Mouse (Mus musculus) kidney, adult 8-10 months (tissue): ENCODE data around the gene B3gnt9.
"Not testable (repeated sequence)": the region's sequence is repeated elsewhere in the genome, so short reads cannot be mapped to it uniquely, and the experiment has no call there.

ENCODE experiments used
- DNase-seq, 2 experiments: peaks; one replicate each; pipeline ENCODE4 v3.0.0; 2022

B3gnt9 gene

DNA sequence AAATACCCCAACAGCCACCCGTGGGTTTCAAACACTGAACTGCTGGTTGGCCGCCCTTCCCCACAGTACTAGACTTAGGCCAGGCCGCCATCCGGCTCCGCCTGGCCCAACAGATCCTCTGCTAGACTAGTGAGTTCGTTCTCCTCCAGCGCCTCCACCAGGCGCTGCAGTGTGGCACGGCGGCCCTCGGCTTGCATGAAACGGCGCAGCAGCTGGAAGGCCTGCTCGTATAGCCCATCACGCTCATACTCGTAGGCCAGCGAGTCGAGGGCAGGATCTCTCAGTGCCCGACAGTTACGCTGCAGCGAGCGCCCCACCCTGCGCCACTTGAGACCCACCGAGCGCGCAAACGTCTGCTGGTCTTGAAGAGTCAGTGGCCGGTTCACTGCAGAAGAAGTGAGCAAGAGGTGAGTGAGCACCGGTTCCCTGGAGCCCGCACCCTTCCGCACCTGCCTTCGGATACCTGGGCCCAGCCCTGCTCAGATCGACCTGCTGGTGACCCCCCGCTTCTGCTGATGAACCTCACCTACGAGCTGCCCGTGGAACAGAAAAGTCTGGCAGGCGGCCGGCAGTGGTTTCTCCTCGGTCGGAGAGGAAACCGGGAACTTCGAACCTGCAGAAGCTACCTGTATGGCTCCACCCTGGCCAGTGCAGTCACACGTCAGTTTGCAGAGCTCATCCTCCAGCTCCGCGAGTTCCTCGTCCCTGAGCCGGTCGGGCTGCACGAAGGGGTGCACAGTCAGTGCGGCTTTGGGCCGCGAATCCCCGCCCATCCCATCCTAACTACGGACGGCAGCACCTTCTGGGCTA is 4.2 kb upstream of the B3gnt9 start:
- DNase-seq, result no peak

- no peak for DNase-seq
These were observed 2.6 kb upstream of the B3gnt9 start for GRCm38 (mm10) chr8:105257318-105258114.

DNA sequence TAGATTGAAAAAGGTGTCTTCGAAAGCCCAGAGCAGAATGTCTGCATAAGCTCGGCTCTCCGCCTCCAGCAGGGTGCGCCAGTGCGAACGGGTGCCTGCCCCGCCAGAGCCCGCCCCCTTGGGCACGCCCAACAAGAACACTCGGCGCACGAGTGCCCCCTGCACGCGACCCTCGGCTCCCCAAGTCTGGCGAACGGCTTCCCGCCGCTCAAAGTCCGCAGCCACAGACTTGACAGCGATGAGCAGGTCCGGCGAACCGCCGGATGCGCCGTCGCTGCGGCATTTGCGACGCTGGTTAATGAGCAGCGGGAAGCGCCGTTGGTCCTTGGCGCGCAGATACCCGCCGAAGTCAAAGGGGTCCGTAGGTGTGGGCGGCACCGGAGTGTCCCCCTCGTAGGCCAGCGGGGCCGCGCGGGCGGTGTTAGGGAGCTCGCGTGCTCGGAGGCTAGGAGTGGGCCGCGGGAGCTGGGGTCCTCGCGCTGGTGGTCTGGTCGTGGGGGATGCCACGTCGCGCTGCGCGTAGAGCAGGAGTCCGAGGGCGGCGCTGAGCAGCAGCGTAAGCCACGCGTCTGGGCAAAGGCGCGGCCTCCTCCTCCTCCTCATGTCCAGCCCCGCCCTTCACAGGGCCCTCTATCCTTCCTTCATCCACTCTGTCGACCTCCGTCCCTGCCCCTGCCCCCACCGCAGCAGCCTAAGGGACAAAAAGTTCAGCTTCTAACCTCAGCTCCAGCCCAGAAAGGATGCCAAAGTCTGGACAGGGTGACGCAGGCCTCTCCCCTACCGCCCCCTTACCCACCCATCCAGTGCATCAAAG is 594 bp downstream of the B3gnt9 start:
- DNase-seq, result peak; percentile 74 to 87

DNA sequence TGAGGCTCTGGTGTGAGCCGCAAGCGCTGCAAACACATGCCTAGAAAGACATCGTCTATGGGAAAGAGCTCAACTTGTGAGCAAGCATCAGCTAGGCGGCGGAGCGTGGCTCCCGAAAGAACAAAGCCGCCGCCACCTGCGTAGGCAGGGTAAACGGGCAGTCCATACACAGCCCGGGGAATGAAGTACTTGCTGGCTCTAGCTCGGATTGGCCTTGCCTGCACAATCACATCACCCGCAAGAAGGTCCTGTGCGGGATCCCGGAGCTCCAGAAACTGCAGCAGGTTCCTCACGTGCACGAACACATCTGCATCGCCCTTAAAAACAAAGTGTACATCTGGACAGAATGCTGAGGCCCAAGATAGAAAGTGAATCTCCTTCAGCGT is 1.2 kb downstream of the B3gnt9 start:
- no peak for DNase-seq

DNA sequence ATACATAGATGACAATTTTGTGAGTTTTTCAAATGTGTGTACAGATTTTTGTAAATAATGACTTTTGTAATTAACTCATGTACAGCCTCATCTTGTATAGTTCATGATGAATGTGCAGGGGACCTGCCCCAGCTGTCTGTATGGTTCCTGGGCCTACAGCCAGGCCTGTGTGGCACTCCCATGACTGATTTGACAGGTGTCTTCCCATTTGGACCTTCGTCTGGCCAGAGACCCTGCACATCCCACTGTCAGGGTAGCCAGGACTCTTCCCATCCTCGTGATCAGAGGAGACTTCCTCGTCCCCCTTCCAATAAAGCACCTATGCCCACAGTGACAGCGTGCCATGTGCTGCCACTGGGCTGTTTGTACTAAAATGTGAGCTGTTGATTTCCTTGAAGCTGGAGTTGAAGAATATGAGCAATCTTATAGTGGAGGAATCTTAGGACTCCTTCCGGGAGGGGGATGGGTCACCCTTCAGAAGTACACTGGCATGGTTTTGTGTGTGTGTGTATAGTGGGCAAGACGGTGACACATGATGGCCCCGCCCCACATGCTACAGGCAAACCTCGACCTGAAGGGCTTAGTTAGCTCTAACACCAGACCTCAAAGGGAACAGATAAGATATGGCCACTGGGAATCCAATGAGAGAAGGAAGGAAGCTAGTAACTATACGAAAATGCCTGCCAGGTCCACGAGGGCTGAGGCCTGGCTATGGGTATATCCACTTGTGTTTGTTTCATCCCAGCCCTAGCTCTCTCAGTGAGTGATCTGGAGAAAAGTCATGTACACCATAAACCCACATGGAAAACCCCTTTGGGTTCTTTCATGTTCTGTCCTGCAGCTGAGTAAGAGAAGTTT is 2.0 kb downstream of the B3gnt9 start:
- no peak for DNase-seq

- DNase-seq, result no peak
These were observed 3.0 kb downstream of the B3gnt9 start for GRCm38 (mm10) chr8:105251954-105252353.

- DNase-seq, result no peak
These were observed 13.9 kb downstream of the B3gnt9 start for GRCm38 (mm10) chr8:105241016-105241415.

DNA sequence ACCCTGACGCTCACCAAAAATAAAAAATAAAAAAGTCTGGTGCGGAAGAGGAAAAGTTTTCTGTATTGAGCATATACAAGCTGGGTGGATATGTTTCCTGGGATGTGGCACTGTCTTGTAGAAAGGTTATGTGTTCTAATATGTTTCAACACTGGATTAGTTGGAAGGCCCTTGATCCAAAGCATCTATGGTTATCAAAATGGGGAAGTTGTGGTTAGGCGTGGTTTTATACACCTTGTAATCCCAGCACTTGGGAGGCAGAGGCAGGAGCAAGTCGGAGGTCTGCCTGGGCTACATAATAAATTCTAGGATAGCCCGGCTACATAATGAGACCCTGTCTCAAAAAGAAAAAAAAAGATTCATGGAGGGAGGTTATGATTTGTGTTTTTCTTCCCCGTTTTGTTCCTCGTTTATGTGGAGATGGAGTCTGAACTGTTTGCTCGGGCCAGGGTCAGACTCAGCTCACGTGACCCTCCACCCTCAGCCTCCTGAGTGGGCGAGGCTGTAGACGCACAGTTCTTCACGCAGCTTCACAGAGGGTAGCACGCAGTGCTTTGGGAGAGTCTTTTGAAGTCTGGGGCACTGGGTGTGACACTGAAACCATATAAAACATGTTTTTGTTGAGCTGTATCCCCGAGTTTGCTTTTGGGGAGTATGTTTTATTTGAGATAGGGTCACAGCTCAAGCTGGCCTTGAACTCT is 17.4 kb downstream of the B3gnt9 start:
- no peak for DNase-seq

GRCm38 (mm10) chr8:105235206-105235605 is 19.7 kb downstream of the B3gnt9 start:
- peak; percentile 27 to 32 for DNase-seq

DNA sequence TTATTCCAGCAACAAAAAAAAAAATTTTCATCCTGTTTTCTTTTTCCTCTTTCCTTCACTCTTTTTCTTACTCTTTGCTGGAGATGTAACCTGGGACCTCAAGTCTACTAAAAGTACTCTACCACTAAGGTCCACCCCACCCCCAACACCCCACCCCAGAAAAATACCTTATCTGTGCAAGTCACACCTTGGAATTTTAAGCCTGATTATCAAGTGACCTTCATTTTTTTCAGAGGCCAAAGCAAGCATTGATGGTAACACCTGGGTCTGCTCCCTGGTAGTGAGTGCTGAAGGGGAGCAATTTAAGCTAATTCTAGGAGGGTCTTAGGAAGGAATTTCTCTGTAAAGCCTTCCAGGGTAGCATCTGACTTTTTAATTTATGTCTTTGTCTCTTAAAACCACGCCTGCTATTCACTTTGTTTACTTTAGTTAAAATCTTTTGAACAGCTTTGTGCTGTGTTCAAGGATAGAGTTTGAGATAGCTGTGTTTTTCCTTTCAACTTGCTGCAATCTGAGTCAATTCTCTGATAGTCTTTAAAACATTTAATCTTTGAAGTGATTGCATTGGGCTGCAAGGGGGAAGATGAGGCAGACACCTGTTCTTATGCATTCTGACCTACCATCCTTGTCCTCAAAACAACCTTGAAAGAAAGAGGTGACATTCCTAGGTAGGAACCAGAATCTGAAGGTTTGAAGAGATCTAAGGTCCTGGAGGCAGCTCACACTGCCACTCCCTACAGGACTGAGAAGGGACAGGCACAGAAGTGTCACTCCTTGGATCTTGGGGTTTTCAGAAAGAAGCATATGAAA is 21.6 kb downstream of the B3gnt9 start:
- no peak for DNase-seq

DNA sequence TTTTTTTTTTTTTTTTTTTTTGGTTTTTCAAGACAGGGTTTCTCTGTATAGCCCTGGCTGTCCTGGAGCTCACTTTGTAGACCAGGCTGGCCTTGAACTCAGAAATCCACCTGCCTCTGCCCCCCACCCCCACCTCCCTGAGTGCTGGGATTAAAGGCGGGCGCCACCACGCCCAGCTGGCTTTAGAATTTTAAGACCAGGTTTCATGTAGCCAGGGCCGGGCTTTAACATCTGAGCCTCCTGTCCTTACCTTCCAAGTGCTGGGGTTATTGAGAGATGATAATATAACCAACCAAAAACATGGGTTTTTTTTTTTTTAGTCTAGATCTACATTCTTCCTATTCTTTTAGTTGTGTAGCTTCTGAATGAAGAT is 22.6 kb downstream of the B3gnt9 start:
- not testable (repeated sequence) for DNase-seq

- DNase-seq, result no peak
These were observed 23.2 kb downstream of the B3gnt9 start for GRCm38 (mm10) chr8:105231503-105232320.

DNA sequence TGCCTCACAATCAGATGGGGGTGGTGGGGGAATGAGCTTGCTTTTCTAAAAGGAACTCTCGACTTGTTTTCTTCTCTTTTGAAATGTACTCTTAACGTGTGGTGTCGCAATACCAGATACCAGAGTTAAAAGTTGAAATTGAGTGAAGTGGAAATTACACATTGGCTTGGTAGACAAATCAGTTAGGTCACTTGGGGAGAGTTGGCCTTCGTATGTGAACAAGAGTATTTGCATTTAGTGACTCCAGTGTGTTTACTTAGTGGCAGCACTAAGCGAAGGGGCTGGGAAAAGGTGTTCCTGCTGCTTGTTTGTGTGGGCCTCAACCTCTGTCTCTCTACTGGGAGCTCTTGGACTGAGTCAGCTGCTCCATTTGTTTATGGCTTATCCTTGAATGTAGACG is 29.0 kb downstream of the B3gnt9 start:
- no peak for DNase-seq

DNA sequence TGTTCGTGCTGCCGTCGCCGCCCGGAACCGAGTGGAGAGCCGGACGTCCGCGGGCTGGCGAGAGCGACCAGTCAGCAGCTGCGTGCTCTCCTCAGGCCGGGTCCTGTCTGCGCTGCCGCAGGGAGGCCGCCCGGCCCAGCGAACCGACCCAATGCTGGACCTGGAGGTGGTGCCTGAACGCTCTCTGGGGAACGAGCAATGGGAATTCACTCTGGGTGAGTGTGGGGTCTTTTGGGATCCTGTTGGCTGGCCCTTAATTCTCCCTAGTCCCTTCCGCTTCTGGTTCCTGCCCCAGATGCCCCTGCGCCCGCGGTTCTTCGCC is 29.7 kb downstream of the B3gnt9 start:
- DNase-seq, result no peak

DNA sequence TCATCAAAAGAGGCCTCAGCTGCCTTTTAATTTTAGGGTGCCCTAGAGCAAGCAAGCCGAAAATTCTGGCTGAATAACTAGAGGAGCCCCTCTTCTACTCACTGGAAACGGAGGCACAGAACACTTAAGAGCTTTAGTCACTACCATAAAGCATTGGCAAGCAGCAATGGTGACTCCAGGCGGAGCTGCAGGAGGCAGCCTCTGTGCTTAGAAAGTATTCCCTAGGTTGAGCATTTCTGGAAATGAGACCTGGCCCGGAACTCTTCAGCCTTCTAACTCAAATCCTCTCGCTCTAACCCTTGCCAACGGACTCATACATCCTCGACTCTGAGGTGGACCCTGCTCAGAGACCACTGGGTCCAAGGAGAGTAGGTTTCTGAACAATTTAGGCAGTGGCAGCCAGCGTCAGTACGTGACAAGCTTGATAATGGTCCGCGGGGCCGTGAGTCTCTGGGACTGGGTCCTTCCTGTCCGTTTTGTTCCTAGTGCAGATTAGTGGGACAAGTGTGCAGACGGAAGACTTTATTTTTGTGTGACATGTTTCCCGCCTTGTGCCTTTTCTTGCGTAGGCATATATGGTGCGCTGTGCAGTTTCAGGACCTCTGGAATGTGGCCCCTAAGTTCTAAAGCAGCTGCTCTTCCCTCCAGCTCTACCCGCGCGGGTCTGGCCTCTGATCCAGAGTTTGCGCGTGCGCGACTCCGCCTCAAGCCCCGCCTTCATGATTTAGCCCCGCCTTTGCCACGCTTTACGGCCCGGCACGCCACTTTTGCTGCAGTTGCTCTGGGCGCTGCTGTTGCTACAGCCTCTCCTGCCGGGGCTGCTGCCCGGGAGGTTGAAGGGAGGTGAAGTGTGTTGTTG is 30.3 kb downstream of the B3gnt9 start, which contains the start of gene D230025D16Rik:
Gene D230025D16Rik, plus strand, starts transcription at position 733 of the 859 bp plus-strand sequence.
- peak; percentile 93 to 96 for DNase-seq

DNA sequence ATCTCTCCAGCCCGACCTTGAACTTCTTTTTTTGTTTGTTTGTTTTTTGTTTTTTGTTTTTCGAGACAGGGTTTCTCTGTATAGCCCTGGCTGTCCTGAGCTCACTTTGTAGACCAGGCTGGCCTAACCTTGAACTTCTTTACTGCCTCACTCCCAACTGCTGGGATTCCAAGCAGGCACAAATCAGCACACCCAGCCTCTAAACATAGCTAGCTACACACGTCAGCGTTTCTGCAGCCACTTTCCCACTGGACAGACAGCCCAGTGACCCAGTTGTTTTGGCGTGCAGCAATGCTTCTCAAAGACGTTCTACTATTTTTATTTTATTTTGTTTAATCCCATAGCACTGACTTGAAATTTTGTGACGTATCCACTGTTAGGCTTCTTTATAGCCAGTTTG is 31.1 kb downstream of the B3gnt9 start:
- no peak for DNase-seq

GRCm38 (mm10) chr8:105217926-105218522 is 36.9 kb downstream of the B3gnt9 start:
- DNase-seq, result peak in 1 of 2 experiments; percentile 37

DNA sequence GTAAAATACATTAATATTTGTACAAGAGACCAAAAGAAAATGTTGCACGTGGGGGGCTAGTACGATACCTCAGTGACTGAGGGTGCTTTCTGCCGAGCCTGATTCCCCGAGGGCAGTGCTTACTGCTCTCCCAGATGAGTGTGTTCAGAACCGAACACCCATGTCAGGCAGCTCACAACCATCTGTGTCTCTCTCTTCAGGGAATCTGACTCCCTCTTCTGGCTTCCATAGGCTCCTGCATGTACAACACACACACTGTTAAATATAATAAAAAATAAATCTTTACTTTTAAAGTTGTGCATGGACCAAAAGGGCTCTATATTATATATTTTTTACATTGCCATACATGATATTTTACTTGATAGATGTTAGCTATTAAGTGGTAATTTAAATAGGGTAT is 40.8 kb downstream of the B3gnt9 start:
- DNase-seq, result no peak
